Mouse (Mus musculus) erythroblast, embryonic 14.5 days (primary cell): Measurements from ENCODE around the gene Plgrkt.

Experiments
- GATA1 ChIP-seq: IDR thresholded peaks from 2 replicates; pipeline ENCODE4 v1.6.1; 2012; ENCODE audit warnings: low read length, inconsistent platforms, mixed read lengths
- TAL1 ChIP-seq: IDR thresholded peaks from 3 replicates; pipeline ENCODE4 v1.6.1; 2012; ENCODE audit warnings: low read length, inconsistent platforms, mixed read lengths

GRCm38 (mm10) chr19:29374947-29375346 lies 7.8 kb upstream of the Plgrkt start:
- TF ChIP-seq GATA1: no peak
- no peak for TF ChIP-seq TAL1
